Mouse (Mus musculus) heart, embryonic 12.5 days (tissue): ENCODE results near the gene Gpc6. TPM values are rescaled to one million over a fixed set of nuclear protein-coding genes. Genes with fewer than 3 reads are reported as not detected.

Experiments used
- ATAC-seq: fragments of 200-750 bp; cut with Nextera tagmentation; 2 replicates; pipeline ENCODE4 v1.8.0; 2017; ENCODE audit warnings: moderate TSS enrichment, moderate library complexity; ENCODE audit not compliant: insufficient number of reproducible peaks, low FRiP score
- H3K27ac ChIP-seq: fragments of 300-500 bp; sonication (generic); 2 replicates; pipeline ENCODE4 v1.5.1; 2016; ENCODE audit warnings: mild to moderate bottlenecking, moderate library complexity; ENCODE audit not compliant: poor library complexity, severe bottlenecking
- H3K27me3 ChIP-seq: fragments of 300-500 bp; sonication (generic); replicated peaks from 2 replicates; pipeline ENCODE4 v1.6.1; 2016; ENCODE audit warnings: mild to moderate bottlenecking, moderate library complexity
- H3K36me3 ChIP-seq: fragments of 300-500 bp; sonication (generic); 2 replicates; pipeline ENCODE4 v1.6.1; 2016; ENCODE audit warnings: mild to moderate bottlenecking, moderate library complexity
- H3K4me1 ChIP-seq: fragments of 300-500 bp; sonication (generic); replicated peaks from 2 replicates; pipeline ENCODE4 v1.6.1; 2016; ENCODE audit warnings: mild to moderate bottlenecking
- H3K4me2 ChIP-seq: fragments of 300-500 bp; sonication (generic); 2 replicates; pipeline ENCODE4 v1.6.1; 2016; ENCODE audit warnings: mild to moderate bottlenecking, moderate library complexity
- H3K4me3 ChIP-seq: fragments of 300-500 bp; sonication (generic); 2 replicates; pipeline ENCODE4 v1.5.1; 2016; ENCODE audit warnings: mild to moderate bottlenecking
- H3K9ac ChIP-seq: fragments of 300-500 bp; sonication (generic); 2 replicates; pipeline ENCODE4 v1.6.1; 2016; ENCODE audit warnings: mild to moderate bottlenecking, moderate library complexity
- H3K9me3 ChIP-seq: fragments of 300-500 bp; sonication (generic); replicated peaks from 2 replicates; pipeline ENCODE4 v1.6.1; 2016; ENCODE audit warnings: mild to moderate bottlenecking, moderate library complexity
- WGBS: fragments of 180-500 bp; shearing (Covaris S2); methylation state at CpG from one replicate; pipeline ENCODE4 v1.1.7; 2016; 5-methylcytosine and 5-hydroxymethylcytosine counted together
- polyA plus RNA-seq: library from polyadenylated mRNA; unstranded; fragments of >200 nt; fragmentation: Nextera tagmentation; extraction: Ambion mirVana; gene quantifications from 2 replicates; pipeline ENCODE4 v1.2.1, GENCODE M21; 2016

Gpc6 gene
- polyA plus RNA-seq, 1 experiment from 2014 or later, result 15.9 TPM

GRCm38 (mm10) chr14:117918724-117919123, 993.6 kb downstream of the Gpc6 start:
- no peak overlapping the region for H3K27ac ChIP-seq
- H3K4me3 ChIP-seq, result no peak overlapping the region
- no peaks in the 10 kb centered on the region for H3K9me3 ChIP-seq
- 90% methylated on average over 10 of the region's 10 CpGs for WGBS
- H3K4me2 ChIP-seq, result no peak overlapping the region
- no peaks in the 10 kb centered on the region for H3K36me3 ChIP-seq
- no peaks in the 10 kb centered on the region for H3K4me1 ChIP-seq
- no peak overlapping the region for H3K9ac ChIP-seq
- ATAC-seq, result no peak
- peaks cover 32% of the 10 kb centered on the region for H3K27me3 ChIP-seq

GRCm38 (mm10) chr14:117919612-117920011, 994.5 kb downstream of the Gpc6 start:
- H3K4me1 ChIP-seq, result no peaks in the 10 kb centered on the region
- no peak for ATAC-seq
- peaks cover 25% of the 10 kb centered on the region for H3K27me3 ChIP-seq
- no peak overlapping the region for H3K4me3 ChIP-seq
- no peak overlapping the region for H3K9ac ChIP-seq
- no peaks in the 10 kb centered on the region for H3K9me3 ChIP-seq
- no peak overlapping the region for H3K27ac ChIP-seq
- H3K4me2 ChIP-seq, result no peak overlapping the region
- 89% methylated on average over 5 of the region's 5 CpGs for WGBS
- no peaks in the 10 kb centered on the region for H3K36me3 ChIP-seq

- peaks cover 36% of the 10 kb centered on the region for H3K27me3 ChIP-seq
- no peak overlapping the region for H3K27ac ChIP-seq
- H3K9me3 ChIP-seq, result no peaks in the 10 kb centered on the region
- ATAC-seq, result no peak
- no peak overlapping the region for H3K4me2 ChIP-seq
- no peaks in the 10 kb centered on the region for H3K36me3 ChIP-seq
- H3K4me1 ChIP-seq, result no peaks in the 10 kb centered on the region
- 72% methylated on average over 18 of the region's 18 CpGs for WGBS
- H3K4me3 ChIP-seq, result no peak overlapping the region
- H3K9ac ChIP-seq, result no peak overlapping the region
Measured at GRCm38 (mm10) chr14:117921393-117922014, 996.4 kb downstream of the Gpc6 start.

- 81% methylated on average over 8 of the region's 8 CpGs for WGBS
- no peak for ATAC-seq
Measured at GRCm38 (mm10) chr14:117923667-117924066, 998.6 kb downstream of the Gpc6 start.

GRCm38 (mm10) chr14:117930105-117930847, 1005.2 kb downstream of the Gpc6 start:
- no peak for ATAC-seq
- Histone ChIP-seq H3K27ac (no peak overlapping the region), H3K36me3 (no peaks in the 10 kb centered on the region), H3K4me1 (no peaks in the 10 kb centered on the region; the same call in 1 of the 2 replicates), H3K9me3 (no peaks in the 10 kb centered on the region), H3K9ac (no peak overlapping the region), H3K4me3 (no peak overlapping the region), H3K27me3 (peaks cover 65% of the 10 kb centered on the region), H3K4me2 (no peak overlapping the region)
- 36% methylated on average over 13 of the region's 13 CpGs for WGBS

More at GRCm38 (mm10) chr14:117923667-117924066, 998.6 kb downstream of the Gpc6 start:
- Histone ChIP-seq H3K27me3 (peaks cover 50% of the 10 kb centered on the region), H3K36me3 (no peaks in the 10 kb centered on the region), H3K4me1 (no peaks in the 10 kb centered on the region), H3K9me3 (no peaks in the 10 kb centered on the region), H3K27ac (no peak overlapping the region), H3K4me3 (no peak overlapping the region), H3K9ac (no peak overlapping the region), H3K4me2 (no peak overlapping the region)

GRCm38 (mm10) chr14:117930848-117931816, 1006.0 kb downstream of the Gpc6 start:
- no peaks in the 10 kb centered on the region; the same call in 1 of the 2 replicates for H3K4me1 ChIP-seq
- no peak overlapping the region for H3K4me2 ChIP-seq
- no peak overlapping the region for H3K4me3 ChIP-seq
- H3K36me3 ChIP-seq, result no peaks in the 10 kb centered on the region
- no peak for ATAC-seq
- no peak overlapping the region for H3K9ac ChIP-seq
- H3K27ac ChIP-seq, result no peak overlapping the region
- peaks cover 67% of the 10 kb centered on the region for H3K27me3 ChIP-seq
- no peaks in the 10 kb centered on the region for H3K9me3 ChIP-seq
- 80% methylated on average over 16 of the region's 16 CpGs for WGBS

- Histone ChIP-seq H3K36me3 (no peaks in the 10 kb centered on the region), H3K9me3 (no peaks in the 10 kb centered on the region), H3K9ac (no peak overlapping the region), H3K4me1 (no peaks in the 10 kb centered on the region; the same call in 1 of the 2 replicates), H3K27ac (no peak overlapping the region), H3K4me2 (no peak overlapping the region), H3K27me3 (peaks cover 67% of the 10 kb centered on the region), H3K4me3 (no peak overlapping the region)
- 92% methylated on average over 17 of the region's 17 CpGs for WGBS
- ATAC-seq, result no peak
Measured at GRCm38 (mm10) chr14:117932163-117932851, 1007.2 kb downstream of the Gpc6 start.

GRCm38 (mm10) chr14:117938554-117938953, 1013.4 kb downstream of the Gpc6 start:
- Histone ChIP-seq H3K4me1 (no peaks in the 10 kb centered on the region), H3K4me3 (no peak overlapping the region), H3K27ac (no peak overlapping the region), H3K4me2 (no peak overlapping the region), H3K9ac (no peak overlapping the region), H3K9me3 (no peaks in the 10 kb centered on the region), H3K36me3 (no peaks in the 10 kb centered on the region), H3K27me3 (peaks cover 74% of the 10 kb centered on the region)
- ATAC-seq, result no peak
- WGBS, result 30% methylated on average over 2 of the region's 2 CpGs

- Histone ChIP-seq H3K4me1 (no peaks in the 10 kb centered on the region), H3K4me3 (no peak overlapping the region), H3K9ac (no peak overlapping the region), H3K9me3 (no peaks in the 10 kb centered on the region), H3K36me3 (no peaks in the 10 kb centered on the region), H3K4me2 (no peak overlapping the region), H3K27me3 (peaks cover 75% of the 10 kb centered on the region), H3K27ac (no peak overlapping the region)
- no peak for ATAC-seq
- WGBS, result 89% methylated on average over 7 of the region's 7 CpGs
Measured at GRCm38 (mm10) chr14:117939471-117939870, 1014.4 kb downstream of the Gpc6 start.

- Histone ChIP-seq H3K36me3 (no peaks in the 10 kb centered on the region), H3K4me3 (no peak overlapping the region), H3K9ac (no peak overlapping the region), H3K27ac (no peak overlapping the region), H3K27me3 (peaks cover 94% of the 10 kb centered on the region), H3K4me2 (no peak overlapping the region), H3K9me3 (peaks cover 13% of the 10 kb centered on the region), H3K4me1 (peaks cover 1% of the 10 kb centered on the region; the same call in 1 of the 2 replicates)
- ATAC-seq, result no peak
- 74% methylated on average over 4 of the region's 4 CpGs for WGBS
Measured at GRCm38 (mm10) chr14:117945920-117946503, 1020.9 kb downstream of the Gpc6 start.
